Comparison of ENCODE assay signal across 8 mouse cellular contexts in the genomic region with DNA sequence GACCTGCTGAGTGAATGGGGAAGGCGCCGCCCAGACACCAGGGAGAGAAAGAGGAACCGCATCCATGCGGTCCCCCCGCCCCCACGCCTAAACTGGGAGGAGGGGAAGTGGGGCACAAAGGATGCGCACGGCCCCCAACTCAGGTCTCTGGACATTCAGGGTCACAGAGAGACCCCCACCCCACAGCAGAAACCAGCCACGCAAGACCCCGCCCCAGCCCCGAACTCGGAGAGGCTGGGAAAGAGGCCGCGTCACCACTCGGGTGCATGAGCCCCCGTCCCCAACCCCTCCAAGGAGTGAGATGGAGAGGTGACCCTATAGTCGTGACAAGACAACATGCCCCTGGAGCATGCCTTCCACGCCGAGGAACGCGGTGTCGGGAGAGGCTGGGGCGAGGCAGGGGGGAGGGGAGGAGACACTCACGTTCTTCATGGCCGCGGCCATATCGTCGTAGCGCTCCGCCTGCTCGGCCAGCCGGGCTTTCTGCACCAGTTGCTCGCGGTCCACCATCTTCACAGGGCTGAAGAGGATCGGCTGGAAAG. TPM values are rescaled to one million over a fixed set of nuclear protein-coding genes. Genes with fewer than 3 reads are reported as not detected.
A peak's percentile ranks its signal among the peaks of the same experiment; 100 is the strongest.
DNase-seq lines count a peak whose midpoint lies in the region; ATAC-seq and TF ChIP-seq lines count a peak whose summit lies in the region.

No protein-coding gene starts in this region.

- 0 out of 2 replicates have a peak, but pooled peaks have one; percentile 12 for TF ChIP-seq POLR2A in cortical plate, adult 2 months (IDR thresholded peaks at IDR 0.05; ENCODE audit: extremely low read depth, insufficient read depth, low read length)

- ATAC-seq in activated CD4-positive, CD25-positive, alpha-beta regulatory T cell, adult 4 months: peak; percentile 30
- ATAC-seq in hindbrain, postnatal 0 days: peak; percentile 78

- H3K4me1 ChIP-seq in cortical plate, adult 2 months (ENCODE audit: control insufficient read depth, insufficient read depth, low read length): peaks cover 2% of the 10 kb centered on the region
- H3K4me1 ChIP-seq in hindbrain, postnatal 0 days (ENCODE audit: insufficient read depth, low read length): peaks cover 16% of the 10 kb centered on the region
- H3K4me1 ChIP-seq in limb, embryonic 10.5 days: peaks cover 11% of the 10 kb centered on the region

- no peaks in the 10 kb centered on the region for H3K9me3 ChIP-seq in hindbrain, postnatal 0 days (ENCODE audit: low read length)
- H3K9me3 ChIP-seq in limb, embryonic 10.5 days (replicated peaks): no peaks in the 10 kb centered on the region

- peak overlapping the region; percentile 54 for H3K4me2 ChIP-seq in hindbrain, postnatal 0 days (ENCODE audit: low read depth, low read length)

- H3K4me3 ChIP-seq in cortical plate, adult 2 months (ENCODE audit: insufficient read depth, low read length): peak overlapping the region; percentile 96
- H3K4me3 ChIP-seq in hindbrain, postnatal 0 days (ENCODE audit: low read length): peak overlapping the region; percentile 49
- peak overlapping the region; percentile 76 for H3K4me3 ChIP-seq in limb, embryonic 10.5 days

- H3K36me3 ChIP-seq in hindbrain, postnatal 0 days (ENCODE audit: insufficient read depth, low read length): peaks cover 17% of the 10 kb centered on the region; the same call in 1 of the 2 replicates
- peaks cover 36% of the 10 kb centered on the region for H3K36me3 ChIP-seq in limb, embryonic 10.5 days

- no peak for TF ChIP-seq CTCF in cortical plate, adult 2 months (IDR thresholded peaks at IDR 0.05; ENCODE audit: extremely low read depth, insufficient read depth, low read length)
- no peak for TF ChIP-seq CTCF in hindbrain, postnatal 0 days (IDR thresholded peaks at IDR 0.05; ENCODE audit: low read depth)

- H3K27me3 ChIP-seq in hindbrain, postnatal 0 days (ENCODE audit: insufficient read depth, low read length): no peaks in the 10 kb centered on the region
- H3K27me3 ChIP-seq in limb, embryonic 10.5 days (ENCODE audit: low read depth, poor library complexity, severe bottlenecking): no peaks in the 10 kb centered on the region

- DNase-seq in A20 (ENCODE audit: low read depth, low spot score): peak; percentile 86
- DNase-seq in gastrocnemius, postnatal 10 days: peak; percentile 63
- peak; percentile 81 for DNase-seq in hindbrain, postnatal 0 days (ENCODE audit: low spot score)
- peak; percentile 84 for DNase-seq in limb, embryonic 10.5 days (ENCODE audit: low spot score)
- peak; percentile 81 for DNase-seq in mesoderm, embryonic 11.5 days (ENCODE audit: low read depth, low spot score)
- DNase-seq in spleen, postnatal 4 days (ENCODE audit: low spot score in 2 of 2): peak; percentile 70 to 83

- 1% methylated on average over 34 of the region's 35 CpGs for WGBS in hindbrain, postnatal 0 days
- WGBS in limb, embryonic 10.5 days: under 1% methylated on average over 33 of the region's 35 CpGs

- H3K27ac ChIP-seq in cortical plate, adult 2 months (ENCODE audit: insufficient read depth, low read length): peak overlapping the region; percentile 87
- peak overlapping the region; percentile 98 for H3K27ac ChIP-seq in hindbrain, postnatal 0 days
- peak overlapping the region; percentile 95 for H3K27ac ChIP-seq in limb, embryonic 10.5 days

- peak overlapping the region; percentile 75 for H3K9ac ChIP-seq in hindbrain, postnatal 0 days (replicated peaks; ENCODE audit: low read length)

RNA-seq across cellular contexts. Expression of gene Ywhag, which starts 0.4 kb away (rescaled TPM):
- 10 to 100 TPM; 34.1 to 56.7 TPM for polyA plus RNA-seq in activated CD4-positive, CD25-positive, alpha-beta regulatory T cell, adult 4 months (2017; shearing (Covaris generic))
- 516 and 534 TPM in 2 replicates for polyA plus RNA-seq in cortical plate, adult 2 months (2012; rRNA removed)
- 100 to 1,000 TPM; 302 to 322 TPM for total RNA-seq in gastrocnemius, postnatal 10 days (2021)
- 334 and 336 TPM in 2 replicates for total RNA-seq in hindbrain, postnatal 0 days (2014; rRNA removed)
- 734 and 782 TPM in 2 replicates for polyA plus RNA-seq in hindbrain, postnatal 0 days (2015; fragmentation: Nextera tagmentation; extraction: Ambion mirVana)
- 197 and 203 TPM in 2 replicates for polyA plus RNA-seq in limb, embryonic 10.5 days (2016; fragmentation: Nextera tagmentation; extraction: Ambion mirVana)

RNA-seq across cellular contexts. Expression of gene Ssc4d, which starts 40.4 kb away (rescaled TPM):
- 1 to 10 TPM; 1.7 to 2.4 TPM for polyA plus RNA-seq in activated CD4-positive, CD25-positive, alpha-beta regulatory T cell, adult 4 months (2017; shearing (Covaris generic))
- polyA plus RNA-seq in cortical plate, adult 2 months (2012; rRNA removed): 2.7 and 3.7 TPM in 2 replicates
- 1 to 10 TPM in 1 of 2 experiments, under 1 TPM in 1; 0.78 to 1.1 TPM for total RNA-seq in gastrocnemius, postnatal 10 days (2021)
- total RNA-seq in hindbrain, postnatal 0 days (2014; rRNA removed): 6.5 and 18.9 TPM in 2 replicates
- polyA plus RNA-seq in hindbrain, postnatal 0 days (2015; fragmentation: Nextera tagmentation; extraction: Ambion mirVana): 3.6 and 3.8 TPM in 2 replicates
- 3.3 and 4.1 TPM in 2 replicates for polyA plus RNA-seq in limb, embryonic 10.5 days (2016; fragmentation: Nextera tagmentation; extraction: Ambion mirVana)

RNA-seq across cellular contexts. Expression of gene Zp3, which starts 45.9 kb away (rescaled TPM):
- polyA plus RNA-seq in activated CD4-positive, CD25-positive, alpha-beta regulatory T cell, adult 4 months (2017; shearing (Covaris generic)): not detected
- polyA plus RNA-seq in cortical plate, adult 2 months (2012; rRNA removed): 0.08 TPM in 1 of 2 replicates, not detected in the other
- total RNA-seq in gastrocnemius, postnatal 10 days (2021): not detected
- 0.10 TPM in 1 of 2 replicates, not detected in the other for total RNA-seq in hindbrain, postnatal 0 days (2014; rRNA removed)
- 0.18 and 0.39 TPM in 2 replicates for polyA plus RNA-seq in hindbrain, postnatal 0 days (2015; fragmentation: Nextera tagmentation; extraction: Ambion mirVana)
- polyA plus RNA-seq in limb, embryonic 10.5 days (2016; fragmentation: Nextera tagmentation; extraction: Ambion mirVana): not detected in 2 replicates

RNA-seq across cellular contexts. Expression of gene Hspb1, which starts 46.3 kb away (rescaled TPM):
- not detected for polyA plus RNA-seq in activated CD4-positive, CD25-positive, alpha-beta regulatory T cell, adult 4 months (2017; shearing (Covaris generic))
- polyA plus RNA-seq in cortical plate, adult 2 months (2012; rRNA removed): 27.6 and 27.8 TPM in 2 replicates
- total RNA-seq in gastrocnemius, postnatal 10 days (2021): 100 to 1,000 TPM; 357 to 451 TPM
- total RNA-seq in hindbrain, postnatal 0 days (2014; rRNA removed): 29.4 and 29.6 TPM in 2 replicates
- 28.0 and 30.0 TPM in 2 replicates for polyA plus RNA-seq in hindbrain, postnatal 0 days (2015; fragmentation: Nextera tagmentation; extraction: Ambion mirVana)
- 34.0 and 34.8 TPM in 2 replicates for polyA plus RNA-seq in limb, embryonic 10.5 days (2016; fragmentation: Nextera tagmentation; extraction: Ambion mirVana)

Comparison
In these comparisons a context has a peak if more than half of its experiments do, and no peak if none do; other contexts are left out.
1. Peak in every context shown above with its lines: DNase-seq, ATAC-seq, H3K4me3 ChIP-seq and H3K27ac ChIP-seq.